Mouse (Mus musculus) spleen, postnatal 4 days (tissue): Measurements from ENCODE around the gene Il22ra2.

Experiments used
- DNase-seq, 2 experiments: peaks; one replicate each; pipeline ENCODE4 v3.0.0; 2022; ENCODE audit warnings: low spot score in 2 of 2

The Il22ra2 gene

GRCm38 (mm10) chr10:19601502-19601901 lies 20.3 kb upstream of the Il22ra2 start:
- DNase-seq: peak; percentile 61 to 87

- no peak for DNase-seq
These were observed 18.6 kb upstream of the Il22ra2 start for GRCm38 (mm10) chr10:19603231-19603630.

- DNase-seq: no peak
These were observed 12.7 kb upstream of the Il22ra2 start for GRCm38 (mm10) chr10:19609125-19609524.

- no peak for DNase-seq
These were observed 10.2 kb upstream of the Il22ra2 start for GRCm38 (mm10) chr10:19611616-19612015.

- DNase-seq: peak in 1 of 2 experiments; percentile 28
These were observed 8.6 kb upstream of the Il22ra2 start for GRCm38 (mm10) chr10:19613111-19613753.

- DNase-seq: no peak
These were observed 2.1 kb upstream of the Il22ra2 start for GRCm38 (mm10) chr10:19619736-19620135.

GRCm38 (mm10) chr10:19624617-19625016 lies 2.8 kb downstream of the Il22ra2 start:
- peak in 1 of 2 experiments; percentile 14 for DNase-seq

GRCm38 (mm10) chr10:19627342-19627741 lies 5.5 kb downstream of the Il22ra2 start:
- DNase-seq: peak in 1 of 2 experiments; percentile 14

GRCm38 (mm10) chr10:19627748-19628147 lies 6.0 kb downstream of the Il22ra2 start:
- peak in 1 of 2 experiments; percentile 15 for DNase-seq

- DNase-seq: peak in 1 of 2 experiments; percentile 12
These were observed 9.9 kb downstream of the Il22ra2 start for GRCm38 (mm10) chr10:19631616-19632195.

GRCm38 (mm10) chr10:19638851-19639250 lies 17.1 kb downstream of the Il22ra2 start:
- peak in 1 of 2 experiments; percentile 25 for DNase-seq

- no peak for DNase-seq
These were observed 17.8 kb downstream of the Il22ra2 start for GRCm38 (mm10) chr10:19639630-19640029.

- no peak for DNase-seq
These were observed 23.3 kb downstream of the Il22ra2 start for GRCm38 (mm10) chr10:19645119-19645518.

- DNase-seq: no peak
These were observed 35.6 kb downstream of the Il22ra2 start for GRCm38 (mm10) chr10:19657426-19657825.

GRCm38 (mm10) chr10:19659953-19660352 lies 38.2 kb downstream of the Il22ra2 start:
- no peak for DNase-seq

GRCm38 (mm10) chr10:19668973-19669372 lies 47.2 kb downstream of the Il22ra2 start:
- no peak for DNase-seq

GRCm38 (mm10) chr10:19672015-19672414 lies 50.2 kb downstream of the Il22ra2 start:
- no peak for DNase-seq

- DNase-seq: no peak
These were observed 51.3 kb downstream of the Il22ra2 start for GRCm38 (mm10) chr10:19673146-19673545.
